Mouse (Mus musculus): ENCODE data around the gene Gabra4. TPM values are rescaled to one million over a fixed set of nuclear protein-coding genes. Genes with fewer than 3 reads are reported as not detected.
"Not testable (repeated sequence)": the region's sequence is repeated elsewhere in the genome, so short reads cannot be mapped to it uniquely, and the experiment has no call there.

Gabra4 gene
- polyA plus RNA-seq, 1 experiment = 0.19 TPM

DNA sequence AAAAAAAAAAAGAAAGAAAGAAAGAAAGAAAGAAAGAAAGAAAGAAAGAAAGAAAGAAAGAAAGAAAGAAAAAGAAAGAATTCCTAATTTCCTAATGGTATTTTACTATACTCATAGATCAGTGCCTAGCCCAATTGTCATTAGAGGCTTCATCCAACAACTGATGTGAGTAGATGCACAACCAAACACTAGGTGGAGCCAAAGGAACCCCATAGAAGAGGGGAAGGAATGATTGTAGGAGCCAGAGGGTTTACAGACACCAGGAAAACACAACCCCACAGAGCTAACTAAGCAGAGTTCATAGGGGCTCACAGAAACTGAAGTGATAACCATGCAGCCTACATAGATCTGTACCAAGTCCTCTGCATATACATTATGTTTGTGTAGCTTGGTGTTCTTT is 112.6 kb downstream of the Gabra4 start:
- Histone ChIP-seq H3K27ac (ENCODE audit: insufficient read depth, low read length) (no peak overlapping the region), H3K4me3 (ENCODE audit: extremely low read depth, insufficient read depth, insufficient read length) (no peak overlapping the region), H3K4me1 (ENCODE audit: control insufficient read depth, insufficient read depth, insufficient read length) (no peaks in the 10 kb centered on the region), H3K27me3 (ENCODE audit: control insufficient read depth, insufficient read depth, low read length) (no peaks in the 10 kb centered on the region), H3K36me3 (ENCODE audit: control insufficient read depth, insufficient read depth, low read length) (no peaks in the 10 kb centered on the region)
- no peak for TF ChIP-seq POLR2A (IDR thresholded peaks at IDR 0.05; ENCODE audit: low read depth, low read length)
- TF ChIP-seq CTCF (IDR thresholded peaks at IDR 0.05; ENCODE audit: extremely low read depth, insufficient read depth, insufficient read length, insufficient replicate concordance) = no peak
- no peak for DNase-seq (ENCODE audit: low read depth in 1 of 2, low spot score in 2 of 2)

DNA sequence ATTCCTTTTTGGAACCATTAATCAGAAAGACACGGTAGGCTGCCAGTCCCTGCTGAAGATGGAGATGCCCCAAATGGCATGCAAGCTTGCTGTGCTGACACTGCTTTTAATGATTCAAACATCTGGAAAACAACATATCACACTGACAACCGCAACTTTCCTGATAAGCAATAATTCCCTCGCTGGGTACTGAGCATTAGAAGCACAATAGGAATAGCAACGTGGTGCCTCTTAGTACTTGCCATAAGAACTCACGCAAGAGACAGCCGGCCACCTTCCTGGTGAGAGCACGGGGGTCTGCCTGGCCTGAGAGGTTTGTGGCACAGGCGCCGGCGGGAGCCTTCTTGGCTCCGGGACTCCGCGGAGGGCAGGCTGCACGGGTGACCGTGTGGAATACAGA is 132.6 kb downstream of the Gabra4 start:
- H3K27me3 ChIP-seq (ENCODE audit: control insufficient read depth, insufficient read depth, low read length); H3K36me3 ChIP-seq (ENCODE audit: control insufficient read depth, insufficient read depth, low read length); DNase-seq (ENCODE audit: low read depth in 1 of 2, low spot score in 2 of 2); H3K27ac ChIP-seq (ENCODE audit: insufficient read depth, low read length); H3K4me3 ChIP-seq (ENCODE audit: extremely low read depth, insufficient read depth, insufficient read length); H3K4me1 ChIP-seq (ENCODE audit: control insufficient read depth, insufficient read depth, insufficient read length): not testable (repeated sequence)
- WGBS = 84% methylated on average over 12 of the region's 15 CpGs

Other genes starting within 250 kb of the Gabra4 start
- gene Cox7b2, start 110.1 kb downstream of the Gabra4 start, polyA plus RNA-seq (2012; rRNA removed) = not detected in 2 replicates
- gene Gabrb1, start 195 bp downstream of the Gabra4 start, polyA plus RNA-seq (2012; rRNA removed) = not detected in 2 replicates